Mouse (Mus musculus) liver, embryonic 14.5 days (tissue): ENCODE measurements around the gene Gm20219. TPM values are rescaled to one million over a fixed set of nuclear protein-coding genes. Genes with fewer than 3 reads are reported as not detected.

Experiments
- ATAC-seq: fragments of 200-750 bp; cut with Nextera tagmentation; 2 replicates; pipeline ENCODE4 v1.8.0; 2017; ENCODE audit warnings: moderate number of reproducible peaks, mild to moderate bottlenecking, moderate library complexity; ENCODE audit not compliant: insufficient read depth
- DNase-seq, 3 experiments: peaks; one replicate each; pipeline ENCODE4 v3.0.0-alpha.2; 2012 to 2013; ENCODE audit warnings: low read depth in 3 of 3, low spot score in 3 of 3
- H3K27ac ChIP-seq: fragments of 300-500 bp; sonication (generic); 2 replicates; pipeline ENCODE4 v1.5.1; 2014; ENCODE audit warnings: moderate library complexity, mild to moderate bottlenecking, control low read depth, inconsistent platforms
- H3K27me3 ChIP-seq: fragments of 300-500 bp; sonication (generic); 2 replicates; pipeline ENCODE4 v1.6.1; 2014; ENCODE audit warnings: mild to moderate bottlenecking, low read length, moderate library complexity; ENCODE audit not compliant: control insufficient read depth, insufficient read depth
- H3K36me3 ChIP-seq: fragments of 300-500 bp; sonication (generic); replicated peaks from 2 replicates; pipeline ENCODE4 v1.6.1; 2014; ENCODE audit warnings: low read depth; ENCODE audit not compliant: control insufficient read depth, insufficient read depth
- H3K4me1 ChIP-seq, 2 experiments: fragments of 200-500 bp in 1 of 2; fragments of 300-500 bp in 1 of 2; sonication (generic) in 1 of 2; replicated peaks; 2 replicates each; pipeline ENCODE4 v1.6.1; 2012 to 2014; ENCODE audit warnings: antibody characterized with exemption in 1 of 2, inconsistent platforms in 1 of 2, low read length in 1 of 2; ENCODE audit not compliant: control insufficient read depth in 2 of 2, insufficient read depth in 2 of 2
- H3K4me2 ChIP-seq: fragments of 300-500 bp; sonication (generic); 2 replicates; pipeline ENCODE4 v1.6.1; 2014; ENCODE audit warnings: low read depth, mild to moderate bottlenecking, control low read depth, moderate library complexity
- H3K4me3 ChIP-seq, 2 experiments: fragments of 200-500 bp in 1 of 2; fragments of 300-500 bp in 1 of 2; sonication (generic) in 1 of 2; 2 replicates each; pipeline ENCODE4 v1.5.1; 2012 to 2014; ENCODE audit warnings: low read depth in 2 of 2, low read length in 2 of 2, mild to moderate bottlenecking in 2 of 2, control low read depth in 1 of 2, inconsistent platforms in 1 of 2, moderate library complexity in 1 of 2; ENCODE audit not compliant: insufficient read depth in 1 of 2
- H3K9ac ChIP-seq: fragments of 300-500 bp; sonication (generic); replicated peaks from 2 replicates; pipeline ENCODE4 v1.6.1; 2014; ENCODE audit warnings: mild to moderate bottlenecking, control low read depth, moderate library complexity
- H3K9me3 ChIP-seq: fragments of 300-500 bp; sonication (generic); 2 replicates; pipeline ENCODE4 v1.6.1; 2016; ENCODE audit warnings: low read length, mixed read lengths; ENCODE audit not compliant: control insufficient read depth
- CTCF ChIP-seq: IDR thresholded peaks from 2 replicates; pipeline ENCODE4 v1.5.1; 2016; ENCODE audit warnings: antibody characterized with exemption, low read depth, control low read depth
- EP300 ChIP-seq: IDR thresholded peaks from 2 replicates; pipeline ENCODE4 v1.6.1; 2016; ENCODE audit warnings: antibody characterized with exemption, low read depth
- WGBS: fragments of 180-500 bp; shearing (Covaris S2); extraction: QIAGEN DNeasy Blood & Tissue Kit; methylation state at CpG from one replicate; pipeline ENCODE4 v1.1.7; 2014; ENCODE audit not compliant: insufficient replicate concordance; 5-methylcytosine and 5-hydroxymethylcytosine counted together
- polyA plus RNA-seq, 2 experiments: library from polyadenylated mRNA; depleted of rRNA in 1 of 2; stranded (reverse) in 1 of 2; unstranded in 1 of 2; fragments of >200 nt; fragmentation: Nextera tagmentation in 1 of 2; extraction: Ambion mirVana in 1 of 2; gene quantifications; 2 replicates each; pipeline versions ENCODE4 v1.2.1 to v1.2.3; 2012 to 2014

The Gm20219 gene
- polyA plus RNA-seq, 2 experiments: 0.22 TPM; not detected in 1

DNA sequence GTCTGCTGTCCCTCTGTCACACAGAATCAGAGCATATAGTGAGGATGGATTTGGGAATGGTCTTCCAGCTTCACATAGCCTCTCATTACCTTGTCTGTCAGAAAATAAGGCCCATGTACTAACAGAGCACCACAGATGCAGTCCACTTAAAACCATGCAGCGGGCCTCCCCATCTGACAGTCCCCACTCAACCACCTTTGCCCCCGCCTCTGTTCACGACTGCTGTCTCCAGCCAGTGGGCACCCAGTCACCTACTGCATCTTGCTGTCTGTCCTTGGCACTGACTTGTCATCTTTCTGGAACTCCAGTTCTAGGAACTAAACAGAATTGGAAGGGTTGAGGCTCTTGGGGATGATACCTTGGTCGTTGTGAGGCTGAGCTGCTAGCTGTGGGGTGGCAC, 34.7 kb upstream of the Gm20219 start:
- no peak for ATAC-seq
- H3K27ac ChIP-seq: no peak overlapping the region
- no peaks in the 10 kb centered on the region for H3K9me3 ChIP-seq
- 88% methylated on average over 4 of the region's 4 CpGs for WGBS
- no peak overlapping the region for H3K4me2 ChIP-seq
- no peak overlapping the region for H3K9ac ChIP-seq
- no peak overlapping the region for H3K4me3 ChIP-seq
- TF ChIP-seq CTCF: no peak
- no peak for TF ChIP-seq EP300
- H3K27me3 ChIP-seq: no peaks in the 10 kb centered on the region
- peaks cover 8 to 13% of the 10 kb centered on the region in 2 experiments for H3K4me1 ChIP-seq
- no peak for DNase-seq
- peaks cover 70% of the 10 kb centered on the region for H3K36me3 ChIP-seq

DNA sequence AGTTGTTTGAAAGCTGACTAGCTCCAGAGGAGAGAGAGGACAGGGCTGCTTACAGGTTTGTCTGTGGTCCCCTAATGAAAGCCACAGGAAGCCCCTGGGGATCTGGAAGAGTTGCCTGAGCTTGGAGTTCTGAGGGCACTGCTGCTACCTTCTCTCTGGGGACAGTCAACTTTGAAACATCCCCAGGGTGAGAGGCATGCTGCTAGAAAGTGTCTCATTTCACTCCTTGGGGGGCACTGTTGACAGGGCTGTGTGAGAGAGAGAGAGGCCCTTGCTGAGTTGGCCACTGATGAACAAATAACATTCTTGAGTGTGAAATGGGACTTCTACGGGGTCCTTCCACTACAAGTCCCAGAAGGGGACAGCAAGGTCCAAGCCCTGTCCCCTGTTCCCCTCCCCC, 33.6 kb upstream of the Gm20219 start:
- WGBS: 82% methylated on average over 1 of the region's 1 CpGs
- no peaks in the 10 kb centered on the region for H3K27me3 ChIP-seq
- H3K9me3 ChIP-seq: no peaks in the 10 kb centered on the region
- TF ChIP-seq CTCF (no peak), EP300 (no peak)
- no peak overlapping the region for H3K27ac ChIP-seq
- H3K4me3 ChIP-seq: no peak overlapping the region
- H3K4me2 ChIP-seq: no peak overlapping the region
- ATAC-seq: no peak
- no peak overlapping the region for H3K9ac ChIP-seq
- H3K36me3 ChIP-seq: peaks cover 61% of the 10 kb centered on the region
- peaks cover 14 to 19% of the 10 kb centered on the region in 2 experiments for H3K4me1 ChIP-seq
- DNase-seq: no peak

DNA sequence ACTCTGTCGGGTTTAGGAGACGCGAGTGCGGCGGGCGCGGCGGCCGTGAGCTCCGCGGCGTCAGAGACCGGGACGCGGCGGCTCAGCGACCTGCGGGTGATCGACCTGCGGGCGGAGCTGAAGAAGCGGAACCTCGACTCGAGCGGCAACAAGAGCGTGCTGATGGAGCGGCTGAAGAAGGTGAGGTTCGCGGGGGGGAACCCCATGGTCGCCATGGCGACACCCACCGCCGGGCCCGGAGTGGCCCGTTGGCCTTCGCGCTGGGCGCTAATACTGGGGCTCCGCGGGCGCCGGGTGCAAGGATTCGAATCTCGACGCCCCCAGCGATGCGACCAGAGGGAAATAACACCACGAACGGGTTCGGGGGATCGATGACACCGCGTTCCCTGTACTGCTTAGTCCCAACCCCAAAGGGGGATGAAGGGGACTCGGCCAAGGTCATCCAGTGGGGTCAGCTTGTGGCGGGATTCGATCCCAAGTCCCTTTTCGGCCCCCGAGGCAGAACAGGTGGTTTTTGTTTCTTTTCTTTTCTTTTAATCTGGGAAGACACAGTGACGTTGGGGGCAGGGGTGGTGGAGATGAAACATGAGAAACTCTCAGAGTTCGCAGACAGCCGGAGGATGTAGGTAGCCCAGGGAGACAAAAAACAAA, 31.1 kb upstream of the Gm20219 start:
- Histone ChIP-seq H3K9ac (peak overlapping the region; percentile 88), H3K27ac (peak overlapping the region; percentile 83), H3K4me3 (peak overlapping the region; percentile 77 to 100), H3K36me3 (peaks cover 61% of the 10 kb centered on the region), H3K4me1 (peaks cover 14 to 29% of the 10 kb centered on the region in 2 experiments), H3K4me2 (peak overlapping the region; percentile 92), H3K27me3 (no peaks in the 10 kb centered on the region), H3K9me3 (no peaks in the 10 kb centered on the region)
- peak in 1 of 3 experiments; percentile 31 for DNase-seq
- TF ChIP-seq CTCF (no peak), EP300 (no peak)
- WGBS: under 1% methylated on average over 61 of the region's 61 CpGs
- ATAC-seq: peak; percentile 8; the same call in 1 of the 2 replicates

GRCm38 (mm10) chr17:56584257-56585130, 30.3 kb upstream of the Gm20219 start, which contains the start of the genes Safb2 and Safb:
Gene Safb2 (minus strand): TSS chr17:56584585.
Gene Safb (plus strand): TSS chr17:56584825.
- peak; percentile 94 to 96 (median 96) for DNase-seq
- Histone ChIP-seq H3K4me2 (peak within 1 kb of the TSS; percentile 92), H3K27me3 (no peaks in the 10 kb centered on the region), H3K9ac (peak within 1 kb of the TSS; percentile 88), H3K36me3 (peaks cover 61% of the 10 kb centered on the region), H3K4me3 (peak within 1 kb of the TSS; percentile 77 to 100), H3K27ac (peak within 1 kb of the TSS; percentile 86), H3K9me3 (no peaks in the 10 kb centered on the region), H3K4me1 (peaks cover 14 to 29% of the 10 kb centered on the region in 2 experiments)
- TF ChIP-seq CTCF: no peak; the same call in 1 of the 2 replicates
- no peak for TF ChIP-seq EP300
- under 1% methylated on average over 96 of the region's 101 CpGs for WGBS
- ATAC-seq: peak; percentile 93
